Mouse (Mus musculus): ENCODE data around the gene Higd2a. TPM values are rescaled to one million over a fixed set of nuclear protein-coding genes. Genes with fewer than 3 reads are reported as not detected.

Gene Higd2a
- polyA plus RNA-seq, 1 experiment from 2014 or later = 154 TPM

- Histone ChIP-seq H3K4me1 (ENCODE audit: control insufficient read depth, insufficient read depth, low read length) (no peaks in the 10 kb centered on the region), H3K36me3 (replicated peaks; ENCODE audit: control insufficient read depth, insufficient read depth, low read depth, low read length) (no peaks in the 10 kb centered on the region; the same call in 1 of the 2 replicates), H3K27ac (replicated peaks; ENCODE audit: low read depth, low read length) (peak overlapping the region; percentile 59), H3K9me3 (replicated peaks; ENCODE audit: control insufficient read depth, low read length) (no peaks in the 10 kb centered on the region), H3K27me3 (ENCODE audit: control insufficient read depth, insufficient read depth, low read length) (no peaks in the 10 kb centered on the region), H3K9ac (replicated peaks; ENCODE audit: low read length) (peak overlapping the region; percentile 97), H3K4me3 (ENCODE audit: low read depth, low read length) (peak overlapping the region; percentile 98), H3K4me2 (ENCODE audit: low read depth, low read length) (peak overlapping the region; percentile 57)
- ATAC-seq (replicated peaks; ENCODE audit: insufficient number of reproducible peaks, low FRiP score, low TSS enrichment, low read depth) = peak; percentile 58
- 14% methylated on average over 44 of the region's 45 CpGs for WGBS
- DNase-seq (ENCODE audit: low spot score) = peak; percentile 29
These were observed 25.5 kb upstream of the Higd2a start for GRCm38 (mm10) chr13:54564232-54565200.

GRCm38 (mm10) chr13:54565201-54565581, 24.8 kb upstream of the Higd2a start, which contains the start of gene 4833439L19Rik:
Gene 4833439L19Rik, minus strand, starts transcription at chr13:54565435.
- peak within 1 kb of the TSS; percentile 98 for H3K4me3 ChIP-seq (ENCODE audit: low read depth, low read length)
- peak within 1 kb of the TSS; percentile 57 for H3K4me2 ChIP-seq (ENCODE audit: low read depth, low read length)

GRCm38 (mm10) chr13:54565594-54566345, 24.2 kb upstream of the Higd2a start:
- WGBS = 42% methylated on average over 8 of the region's 8 CpGs
- peak overlapping the region; percentile 97 for H3K9ac ChIP-seq (replicated peaks; ENCODE audit: low read length)
- H3K4me1 ChIP-seq (ENCODE audit: control insufficient read depth, insufficient read depth, low read length) = no peaks in the 10 kb centered on the region
- ATAC-seq (replicated peaks; ENCODE audit: insufficient number of reproducible peaks, low FRiP score, low TSS enrichment, low read depth) (no peak; the same call in 1 of the 2 replicates), DNase-seq (ENCODE audit: low spot score) (peak; percentile 64)
- H3K36me3 ChIP-seq (replicated peaks; ENCODE audit: control insufficient read depth, insufficient read depth, low read depth, low read length) = no peaks in the 10 kb centered on the region; the same call in 1 of the 2 replicates
- H3K27ac ChIP-seq (replicated peaks; ENCODE audit: low read depth, low read length) = no peak overlapping the region
- peak overlapping the region; percentile 98 for H3K4me3 ChIP-seq (ENCODE audit: low read depth, low read length)
- H3K27me3 ChIP-seq (ENCODE audit: control insufficient read depth, insufficient read depth, low read length) = no peaks in the 10 kb centered on the region
- no peaks in the 10 kb centered on the region for H3K9me3 ChIP-seq (replicated peaks; ENCODE audit: control insufficient read depth, low read length)
- H3K4me2 ChIP-seq (ENCODE audit: low read depth, low read length) = peak overlapping the region; percentile 41

More at GRCm38 (mm10) chr13:54565201-54565581, 24.8 kb upstream of the Higd2a start, which contains the start of gene 4833439L19Rik:
- DNase-seq (ENCODE audit: low spot score) (peak; percentile 100), ATAC-seq (replicated peaks; ENCODE audit: insufficient number of reproducible peaks, low FRiP score, low TSS enrichment, low read depth) (peak; percentile 94)
- H3K4me1 ChIP-seq (ENCODE audit: control insufficient read depth, insufficient read depth, low read length) = no peaks in the 10 kb centered on the region
- peak within 1 kb of the TSS; percentile 59 for H3K27ac ChIP-seq (replicated peaks; ENCODE audit: low read depth, low read length)
- no peaks in the 10 kb centered on the region for H3K9me3 ChIP-seq (replicated peaks; ENCODE audit: control insufficient read depth, low read length)
- WGBS = under 1% methylated on average over 27 of the region's 27 CpGs
- H3K9ac ChIP-seq (replicated peaks; ENCODE audit: low read length) = peak within 1 kb of the TSS; percentile 97
- no peaks in the 10 kb centered on the region; the same call in 1 of the 2 replicates for H3K36me3 ChIP-seq (replicated peaks; ENCODE audit: control insufficient read depth, insufficient read depth, low read depth, low read length)
- H3K27me3 ChIP-seq (ENCODE audit: control insufficient read depth, insufficient read depth, low read length) = no peaks in the 10 kb centered on the region

GRCm38 (mm10) chr13:54568380-54568779, 21.6 kb upstream of the Higd2a start:
- 42% methylated on average over 5 of the region's 5 CpGs for WGBS

GRCm38 (mm10) chr13:54569282-54569681, 20.7 kb upstream of the Higd2a start:
- WGBS = 44% methylated on average over 1 of the region's 1 CpGs
- no peak overlapping the region for H3K4me3 ChIP-seq (ENCODE audit: low read depth, low read length)
- no peak overlapping the region for H3K4me2 ChIP-seq (ENCODE audit: low read depth, low read length)
- no peaks in the 10 kb centered on the region for H3K27me3 ChIP-seq (ENCODE audit: control insufficient read depth, insufficient read depth, low read length)
- no peaks in the 10 kb centered on the region for H3K9me3 ChIP-seq (replicated peaks; ENCODE audit: control insufficient read depth, low read length)
- no peaks in the 10 kb centered on the region for H3K36me3 ChIP-seq (replicated peaks; ENCODE audit: control insufficient read depth, insufficient read depth, low read depth, low read length)
- no peak overlapping the region for H3K9ac ChIP-seq (replicated peaks; ENCODE audit: low read length)
- H3K27ac ChIP-seq (replicated peaks; ENCODE audit: low read depth, low read length) = no peak overlapping the region
- DNase-seq (ENCODE audit: low spot score) (no peak), ATAC-seq (replicated peaks; ENCODE audit: insufficient number of reproducible peaks, low FRiP score, low TSS enrichment, low read depth) (no peak)
- H3K4me1 ChIP-seq (ENCODE audit: control insufficient read depth, insufficient read depth, low read length) = no peaks in the 10 kb centered on the region

More at GRCm38 (mm10) chr13:54568380-54568779, 21.6 kb upstream of the Higd2a start:
- no peak overlapping the region for H3K4me3 ChIP-seq (ENCODE audit: low read depth, low read length)
- H3K36me3 ChIP-seq (replicated peaks; ENCODE audit: control insufficient read depth, insufficient read depth, low read depth, low read length) = no peaks in the 10 kb centered on the region
- H3K9ac ChIP-seq (replicated peaks; ENCODE audit: low read length) = no peak overlapping the region
- ATAC-seq (replicated peaks; ENCODE audit: insufficient number of reproducible peaks, low FRiP score, low TSS enrichment, low read depth) (no peak), DNase-seq (ENCODE audit: low spot score) (no peak)
- H3K4me2 ChIP-seq (ENCODE audit: low read depth, low read length) = no peak overlapping the region
- no peaks in the 10 kb centered on the region for H3K4me1 ChIP-seq (ENCODE audit: control insufficient read depth, insufficient read depth, low read length)
- no peaks in the 10 kb centered on the region for H3K9me3 ChIP-seq (replicated peaks; ENCODE audit: control insufficient read depth, low read length)
- no peaks in the 10 kb centered on the region for H3K27me3 ChIP-seq (ENCODE audit: control insufficient read depth, insufficient read depth, low read length)
- H3K27ac ChIP-seq (replicated peaks; ENCODE audit: low read depth, low read length) = no peak overlapping the region

- Histone ChIP-seq H3K4me2 (ENCODE audit: low read depth, low read length) (no peak overlapping the region), H3K27ac (replicated peaks; ENCODE audit: low read depth, low read length) (no peak overlapping the region), H3K9ac (replicated peaks; ENCODE audit: low read length) (no peak overlapping the region), H3K4me3 (ENCODE audit: low read depth, low read length) (no peak overlapping the region), H3K36me3 (replicated peaks; ENCODE audit: control insufficient read depth, insufficient read depth, low read depth, low read length) (no peaks in the 10 kb centered on the region), H3K9me3 (replicated peaks; ENCODE audit: control insufficient read depth, low read length) (no peaks in the 10 kb centered on the region), H3K27me3 (ENCODE audit: control insufficient read depth, insufficient read depth, low read length) (no peaks in the 10 kb centered on the region), H3K4me1 (ENCODE audit: control insufficient read depth, insufficient read depth, low read length) (no peaks in the 10 kb centered on the region; the same call in 1 of the 2 replicates)
- ATAC-seq (replicated peaks; ENCODE audit: insufficient number of reproducible peaks, low FRiP score, low TSS enrichment, low read depth) (no peak), DNase-seq (ENCODE audit: low spot score) (no peak)
- 68% methylated on average over 4 of the region's 4 CpGs for WGBS
These were observed 19.3 kb upstream of the Higd2a start for GRCm38 (mm10) chr13:54570736-54571135.

- H3K27me3 ChIP-seq (ENCODE audit: control insufficient read depth, insufficient read depth, low read length) = no peaks in the 10 kb centered on the region
- no peak for ATAC-seq (replicated peaks; ENCODE audit: insufficient number of reproducible peaks, low FRiP score, low TSS enrichment, low read depth)
- H3K9ac ChIP-seq (replicated peaks; ENCODE audit: low read length) = no peak overlapping the region
- no peaks in the 10 kb centered on the region; the same call in 1 of the 2 replicates for H3K4me1 ChIP-seq (ENCODE audit: control insufficient read depth, insufficient read depth, low read length)
- H3K36me3 ChIP-seq (replicated peaks; ENCODE audit: control insufficient read depth, insufficient read depth, low read depth, low read length) = no peaks in the 10 kb centered on the region
- DNase-seq (ENCODE audit: low spot score) = peak; percentile 23
- WGBS = 50% methylated on average over 2 of the region's 2 CpGs
- H3K4me2 ChIP-seq (ENCODE audit: low read depth, low read length) = no peak overlapping the region
- H3K9me3 ChIP-seq (replicated peaks; ENCODE audit: control insufficient read depth, low read length) = no peaks in the 10 kb centered on the region
- H3K4me3 ChIP-seq (ENCODE audit: low read depth, low read length) = no peak overlapping the region
- H3K27ac ChIP-seq (replicated peaks; ENCODE audit: low read depth, low read length) = no peak overlapping the region
These were observed 18.4 kb upstream of the Higd2a start for GRCm38 (mm10) chr13:54571637-54572036.
